Mouse (Mus musculus) limb, embryonic 15.5 days (tissue): ENCODE measurements around the gene Kcnh1. TPM values are rescaled to one million over a fixed set of nuclear protein-coding genes. Genes with fewer than 3 reads are reported as not detected.

ENCODE experiments used
- ATAC-seq: fragments of 200-750 bp; cut with Nextera tagmentation; 2 replicates; pipeline ENCODE4 v1.8.0; 2017; ENCODE audit warnings: low read depth, moderate TSS enrichment; ENCODE audit not compliant: insufficient number of reproducible peaks, low FRiP score, low TSS enrichment
- H3K27ac ChIP-seq: fragments of 300-500 bp; sonication (generic); 2 replicates; pipeline ENCODE4 v1.5.1; 2015; ENCODE audit warnings: moderate library complexity, mild to moderate bottlenecking, inconsistent platforms
- H3K27me3 ChIP-seq: fragments of 300-500 bp; sonication (generic); 2 replicates; pipeline ENCODE4 v1.6.1; 2015; ENCODE audit warnings: inconsistent platforms
- H3K36me3 ChIP-seq: fragments of 300-500 bp; sonication (generic); 2 replicates; pipeline ENCODE4 v1.6.1; 2015; ENCODE audit warnings: inconsistent platforms
- H3K4me1 ChIP-seq: fragments of 300-500 bp; sonication (generic); 2 replicates; pipeline ENCODE4 v1.6.1; 2015; ENCODE audit warnings: inconsistent platforms
- H3K4me2 ChIP-seq: fragments of 300-500 bp; sonication (generic); 2 replicates; pipeline ENCODE4 v1.6.1; 2015; ENCODE audit warnings: mild to moderate bottlenecking, inconsistent platforms
- H3K4me3 ChIP-seq: fragments of 300-500 bp; sonication (generic); 2 replicates; pipeline ENCODE4 v1.5.1; 2015; ENCODE audit warnings: mild to moderate bottlenecking, inconsistent platforms
- H3K9ac ChIP-seq: fragments of 300-500 bp; sonication (generic); 2 replicates; pipeline ENCODE4 v1.6.1; 2015; ENCODE audit warnings: inconsistent platforms
- H3K9me3 ChIP-seq: fragments of 300-500 bp; sonication (generic); 2 replicates; pipeline ENCODE4 v1.6.1; 2016; ENCODE audit warnings: inconsistent platforms
- WGBS: fragments of 180-500 bp; shearing (Covaris S2); methylation state at CpG from one replicate; pipeline ENCODE4 v1.1.7; 2015; 5-methylcytosine and 5-hydroxymethylcytosine counted together
- polyA plus RNA-seq: library from polyadenylated mRNA; unstranded; fragments of >200 nt; fragmentation: Nextera tagmentation; extraction: Ambion mirVana; gene quantifications from 2 replicates; pipeline ENCODE4 v1.2.1, GENCODE M21; 2015

Kcnh1 gene
- polyA plus RNA-seq, 1 experiment from 2014 or later = 0.61 TPM

GRCm38 (mm10) chr1:192544901-192545300, 354.3 kb downstream of the Kcnh1 start:
- Histone ChIP-seq H3K27me3 (no peaks in the 10 kb centered on the region), H3K4me3 (no peak overlapping the region), H3K4me1 (no peaks in the 10 kb centered on the region), H3K27ac (no peak overlapping the region), H3K9me3 (no peaks in the 10 kb centered on the region), H3K36me3 (no peaks in the 10 kb centered on the region), H3K9ac (no peak overlapping the region), H3K4me2 (no peak overlapping the region)
- WGBS = 80% methylated on average over 7 of the region's 7 CpGs
- no peak for ATAC-seq

- no peaks in the 10 kb centered on the region for H3K4me1 ChIP-seq
- H3K9ac ChIP-seq = no peak overlapping the region
- no peak overlapping the region for H3K4me2 ChIP-seq
- H3K4me3 ChIP-seq = no peak overlapping the region
- no peaks in the 10 kb centered on the region for H3K27me3 ChIP-seq
- H3K9me3 ChIP-seq = no peaks in the 10 kb centered on the region
- H3K27ac ChIP-seq = no peak overlapping the region
- ATAC-seq = no peak
- 18% methylated on average over 1 of the region's 1 CpGs for WGBS
- H3K36me3 ChIP-seq = no peaks in the 10 kb centered on the region
Measured at GRCm38 (mm10) chr1:192546843-192547242, 356.3 kb downstream of the Kcnh1 start.

GRCm38 (mm10) chr1:192550561-192550960, 360.0 kb downstream of the Kcnh1 start:
- Histone ChIP-seq H3K27ac (no peak overlapping the region), H3K9ac (no peak overlapping the region), H3K4me1 (no peaks in the 10 kb centered on the region), H3K36me3 (no peaks in the 10 kb centered on the region), H3K9me3 (no peaks in the 10 kb centered on the region), H3K27me3 (no peaks in the 10 kb centered on the region), H3K4me2 (no peak overlapping the region), H3K4me3 (no peak overlapping the region)
- no peak for ATAC-seq
- WGBS = 83% methylated on average over 3 of the region's 3 CpGs

GRCm38 (mm10) chr1:192555516-192555915, 364.9 kb downstream of the Kcnh1 start:
- Histone ChIP-seq H3K36me3 (no peaks in the 10 kb centered on the region), H3K4me3 (no peak overlapping the region), H3K4me2 (no peak overlapping the region), H3K27me3 (no peaks in the 10 kb centered on the region), H3K4me1 (no peaks in the 10 kb centered on the region), H3K9me3 (no peaks in the 10 kb centered on the region), H3K27ac (no peak overlapping the region), H3K9ac (no peak overlapping the region)
- 68% methylated on average over 4 of the region's 4 CpGs for WGBS
- no peak for ATAC-seq

GRCm38 (mm10) chr1:192557978-192558594, 367.5 kb downstream of the Kcnh1 start:
- no peak for ATAC-seq
- WGBS = 73% methylated on average over 5 of the region's 5 CpGs
- Histone ChIP-seq H3K4me2 (no peak overlapping the region), H3K9ac (no peak overlapping the region), H3K36me3 (no peaks in the 10 kb centered on the region), H3K4me3 (no peak overlapping the region), H3K27me3 (no peaks in the 10 kb centered on the region), H3K9me3 (no peaks in the 10 kb centered on the region), H3K4me1 (no peaks in the 10 kb centered on the region), H3K27ac (no peak overlapping the region)

- H3K36me3 ChIP-seq = no peaks in the 10 kb centered on the region
- no peaks in the 10 kb centered on the region for H3K4me1 ChIP-seq
- no peak overlapping the region for H3K4me3 ChIP-seq
- 81% methylated on average over 1 of the region's 1 CpGs for WGBS
- ATAC-seq = no peak
- H3K9me3 ChIP-seq = no peaks in the 10 kb centered on the region
- H3K4me2 ChIP-seq = no peak overlapping the region
- no peak overlapping the region for H3K27ac ChIP-seq
- no peak overlapping the region for H3K9ac ChIP-seq
- H3K27me3 ChIP-seq = no peaks in the 10 kb centered on the region
Measured at GRCm38 (mm10) chr1:192559341-192559740, 368.8 kb downstream of the Kcnh1 start.

Other genes starting within 250 kb of the Kcnh1 start
- 0.37 and 0.89 TPM in 2 replicates for gene Rd3, start 213.4 kb upstream of the Kcnh1 start, polyA plus RNA-seq
- 21.7 TPM in 2 replicates for gene Traf5, start 98.2 kb upstream of the Kcnh1 start, polyA plus RNA-seq
- 33.1 and 33.8 TPM in 2 replicates for gene Rcor3, start 52.7 kb upstream of the Kcnh1 start, polyA plus RNA-seq